Mouse (Mus musculus): ENCODE results near the gene Gtdc1.

Gtdc1 gene

DNA sequence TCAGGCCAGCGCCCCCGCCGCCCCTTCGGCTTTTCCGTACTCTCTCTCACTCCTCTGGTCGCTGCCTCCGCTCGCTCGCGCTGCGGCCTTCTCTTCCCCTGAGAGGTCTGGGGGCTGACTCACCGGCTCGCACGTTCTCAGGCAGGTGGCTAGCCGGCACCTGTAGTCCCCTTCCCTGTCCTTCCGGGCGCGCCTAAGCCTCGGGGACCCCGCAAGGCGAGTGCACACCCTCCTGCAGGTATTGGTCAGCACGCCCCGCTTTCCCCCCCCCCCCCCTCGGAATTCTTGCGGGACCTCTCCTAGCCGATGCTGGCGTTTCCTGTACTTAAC is at the start of gene Gtdc1:
Gene Gtdc1 (minus strand): TSS at position 176 of the 330 bp plus-strand sequence.
- no peak for DNase-seq (ENCODE audit: low read depth, low spot score)

DNA sequence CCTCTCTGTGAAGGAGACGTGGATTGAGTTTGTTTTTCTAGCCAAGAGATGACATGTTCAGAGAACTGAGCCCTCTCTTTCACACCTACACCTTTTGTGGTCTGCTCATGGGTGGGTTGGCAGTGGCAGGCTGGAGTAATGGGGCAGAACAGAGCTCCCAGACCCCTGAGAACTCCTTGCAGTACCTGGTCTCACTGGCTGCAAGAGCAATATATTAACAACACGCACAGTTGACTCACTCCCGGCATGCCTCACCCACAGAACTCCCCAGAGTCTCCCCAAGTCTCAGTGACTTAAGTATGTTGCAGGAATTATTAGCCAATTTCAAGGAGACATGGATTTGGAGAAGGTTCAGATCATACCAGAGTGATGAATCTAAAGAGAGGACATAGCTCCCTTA is 49.6 kb upstream of the Gtdc1 start:
- peak; percentile 37 for DNase-seq (ENCODE audit: low read depth, low spot score)

DNA sequence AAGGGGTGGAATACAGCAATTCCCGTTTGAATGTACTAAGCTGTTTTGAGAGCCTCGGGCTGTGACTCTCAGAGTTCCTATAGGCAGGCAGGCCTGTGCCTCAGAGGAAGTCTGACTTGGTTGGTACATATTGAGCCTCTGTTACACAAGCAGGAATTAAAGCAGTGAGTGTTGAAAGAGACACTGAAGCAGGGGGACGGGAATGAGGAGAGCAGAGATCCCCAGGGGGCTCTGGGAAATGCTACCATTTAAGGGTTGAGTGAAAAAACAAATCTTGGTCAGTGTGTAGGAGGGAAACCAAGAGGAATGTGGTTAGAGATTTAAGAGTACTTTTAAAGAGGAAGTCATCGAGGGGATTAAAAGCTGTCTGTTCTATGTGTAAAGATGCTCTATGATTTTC is 49.0 kb upstream of the Gtdc1 start:
- DNase-seq (ENCODE audit: low read depth, low spot score), result no peak

DNA sequence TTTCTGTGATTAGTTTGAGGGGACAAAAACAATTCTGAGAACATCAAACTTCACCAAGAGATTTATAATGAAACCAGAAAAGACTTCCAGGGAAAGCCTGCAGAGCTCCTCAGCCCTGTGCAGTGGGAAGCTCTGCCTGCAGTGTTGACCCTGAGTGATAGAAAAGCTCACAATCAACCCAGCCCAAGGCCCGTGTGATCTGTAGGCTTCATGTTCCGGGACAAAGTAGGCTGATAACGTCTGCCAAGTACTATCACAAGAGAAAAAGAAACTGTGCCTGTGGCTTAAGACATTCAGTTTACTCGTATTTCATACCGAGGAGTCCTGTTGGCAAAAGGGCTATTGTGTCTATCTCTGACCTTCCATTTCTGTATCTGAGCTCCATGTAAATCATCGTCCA is 46.4 kb upstream of the Gtdc1 start:
- DNase-seq (ENCODE audit: low read depth, low spot score), result no peak

DNA sequence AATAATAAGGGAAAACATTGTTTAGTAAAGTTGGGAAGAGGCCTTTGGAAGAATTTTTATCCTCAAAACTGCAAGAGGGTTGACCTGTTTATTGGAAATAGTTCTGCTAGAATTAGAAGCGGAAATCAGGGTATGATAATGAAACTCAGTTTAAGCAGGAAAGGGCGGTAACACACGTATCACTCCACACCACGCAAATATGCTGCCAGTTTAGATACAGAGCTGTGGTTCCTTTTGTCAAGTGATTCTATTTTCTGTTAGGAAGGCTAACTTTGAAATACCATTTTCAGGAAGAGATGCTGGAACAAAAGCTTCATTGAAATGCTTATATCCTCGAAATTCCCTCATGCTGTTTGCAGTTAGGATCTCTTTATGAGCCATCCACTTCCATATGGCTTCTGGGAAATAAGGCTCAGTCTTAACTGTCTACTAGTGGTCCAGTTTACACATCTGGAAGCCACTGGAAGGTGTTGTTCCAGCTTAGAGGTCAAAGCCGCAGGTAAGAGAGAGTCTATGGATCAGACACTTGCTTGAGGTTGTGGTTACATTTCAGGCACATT is 42.7 kb upstream of the Gtdc1 start:
- DNase-seq (ENCODE audit: low read depth, low spot score), result no peak

DNA sequence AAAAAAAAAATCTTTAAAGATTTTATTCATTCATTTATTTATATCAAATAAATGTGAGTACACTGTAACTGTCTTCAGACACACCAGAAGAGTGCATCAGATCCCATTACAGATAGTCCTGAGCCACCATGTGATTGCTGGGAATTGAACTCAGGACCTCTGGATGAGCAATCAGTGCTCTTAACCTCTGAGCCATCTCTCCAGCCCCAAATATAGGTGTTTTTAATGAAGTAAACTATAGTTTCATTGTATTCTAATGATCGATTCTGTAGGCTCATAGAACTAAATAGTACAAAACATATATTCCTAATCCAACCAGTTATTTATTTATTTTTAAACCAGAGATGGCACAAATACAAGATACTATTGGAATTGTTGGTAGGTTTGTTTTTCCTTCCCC is 42.2 kb upstream of the Gtdc1 start:
- no peak for DNase-seq (ENCODE audit: low read depth, low spot score)

DNA sequence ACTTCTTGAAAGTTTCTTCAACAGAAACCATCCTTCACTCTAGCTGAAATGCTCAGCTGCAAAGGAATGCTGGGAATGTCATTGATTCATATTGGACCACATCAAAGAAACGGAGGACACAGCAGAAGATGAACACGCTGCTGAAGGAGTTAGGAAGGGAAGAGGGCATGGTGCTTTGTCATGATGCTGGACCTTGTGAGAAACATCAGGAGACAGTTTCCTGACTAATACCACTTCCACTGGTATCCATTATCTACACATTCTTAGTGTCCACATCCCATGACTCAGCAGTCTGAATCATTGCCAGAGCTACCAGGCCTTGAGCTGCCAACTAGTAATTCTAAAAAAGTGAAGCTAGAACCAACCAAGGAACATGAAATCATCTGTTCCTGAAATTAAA is 41.8 kb upstream of the Gtdc1 start:
- no peak for DNase-seq (ENCODE audit: low read depth, low spot score)

DNA sequence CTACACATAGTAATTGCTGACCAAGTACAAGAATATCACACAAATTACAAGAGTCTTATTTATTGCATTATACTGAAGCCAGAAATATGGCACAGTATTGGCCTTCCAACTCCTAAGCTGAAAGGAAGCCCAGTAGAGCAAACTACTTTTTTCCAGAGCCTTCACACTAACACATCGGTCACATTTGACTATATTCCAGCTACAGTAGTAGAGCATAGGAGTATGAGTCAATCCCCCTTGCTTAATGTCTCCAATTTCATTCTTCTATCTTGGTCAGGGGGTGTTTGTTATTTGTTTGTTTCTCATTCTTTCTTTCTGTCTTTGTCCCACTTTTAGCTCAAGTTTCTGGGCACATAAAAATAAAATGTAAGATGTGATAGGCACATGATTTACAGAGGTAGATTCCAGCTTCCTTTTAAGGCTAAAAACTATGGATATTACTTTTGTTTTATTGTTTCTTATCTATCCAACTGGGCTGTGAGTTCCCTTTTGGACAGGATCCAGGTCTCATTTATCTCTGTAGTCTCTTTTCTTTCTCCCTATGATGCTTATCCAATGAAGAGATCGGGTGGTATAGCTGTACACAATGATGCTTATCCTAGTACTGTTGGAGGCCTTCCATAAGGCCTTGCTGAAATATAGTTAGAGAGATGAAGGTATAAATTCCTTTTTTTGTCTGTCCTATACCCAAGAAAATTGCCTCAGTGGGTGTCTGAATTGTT is 38.5 kb upstream of the Gtdc1 start:
- no peak for DNase-seq (ENCODE audit: low read depth, low spot score)

DNA sequence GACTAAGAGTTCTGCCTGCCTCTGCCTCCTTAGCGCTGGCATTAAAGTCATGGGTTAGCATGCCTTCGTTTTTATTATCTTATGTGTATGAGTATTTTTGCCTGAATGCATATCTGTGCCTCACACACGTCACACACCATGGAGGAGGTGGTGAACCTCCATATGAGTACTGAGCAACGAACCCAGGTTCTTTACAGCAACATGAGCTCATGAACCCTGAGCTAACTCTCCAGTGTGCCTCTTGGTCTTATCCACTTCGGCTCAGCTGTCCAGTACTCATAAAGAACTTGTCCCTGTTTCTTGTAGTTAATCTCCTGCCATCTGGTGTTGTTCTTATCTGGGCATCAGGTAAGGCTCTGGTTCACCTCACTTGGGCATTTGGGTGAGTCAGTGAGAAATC is 35.2 kb upstream of the Gtdc1 start:
- DNase-seq (ENCODE audit: low read depth, low spot score), result no peak

DNA sequence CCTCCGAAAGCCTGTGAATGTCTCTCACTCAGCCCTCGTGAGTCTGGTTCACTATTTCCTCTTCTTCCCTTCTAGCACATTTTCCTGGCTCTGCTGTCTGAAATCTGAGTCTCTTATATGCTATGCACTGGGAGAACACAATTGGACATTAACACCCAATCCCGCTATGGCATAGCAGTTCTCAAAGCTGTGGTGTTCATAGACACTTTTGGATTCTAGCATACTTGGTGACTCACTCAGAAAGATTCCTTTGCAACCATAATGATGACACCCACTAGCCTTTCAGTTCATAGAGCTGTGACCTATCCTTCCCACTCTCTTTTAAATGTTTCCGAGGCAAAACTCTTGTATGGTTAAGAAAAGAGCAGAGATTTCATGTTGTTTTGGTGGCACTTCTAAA is 33.7 kb upstream of the Gtdc1 start:
- no peak for DNase-seq (ENCODE audit: low read depth, low spot score)

DNA sequence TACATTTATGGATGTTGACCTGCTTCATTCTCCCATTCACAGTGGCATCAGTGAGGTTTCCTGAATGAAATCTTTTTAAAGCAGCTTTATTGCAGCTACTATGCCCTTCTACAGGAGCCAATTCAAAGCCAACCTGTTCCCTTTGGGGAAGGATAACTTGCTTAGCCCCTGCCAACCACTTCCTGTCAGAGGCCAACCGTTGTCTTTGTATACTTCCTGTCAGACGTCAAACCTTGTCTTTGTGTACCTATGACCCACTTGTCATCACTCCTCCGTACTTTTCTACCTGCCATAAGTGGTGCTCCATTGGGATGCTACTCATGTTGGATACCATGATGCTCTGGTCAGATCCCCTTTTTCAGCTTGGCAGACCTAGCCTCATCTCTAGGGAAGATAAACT is 33.1 kb upstream of the Gtdc1 start:
- no peak for DNase-seq (ENCODE audit: low read depth, low spot score)

DNA sequence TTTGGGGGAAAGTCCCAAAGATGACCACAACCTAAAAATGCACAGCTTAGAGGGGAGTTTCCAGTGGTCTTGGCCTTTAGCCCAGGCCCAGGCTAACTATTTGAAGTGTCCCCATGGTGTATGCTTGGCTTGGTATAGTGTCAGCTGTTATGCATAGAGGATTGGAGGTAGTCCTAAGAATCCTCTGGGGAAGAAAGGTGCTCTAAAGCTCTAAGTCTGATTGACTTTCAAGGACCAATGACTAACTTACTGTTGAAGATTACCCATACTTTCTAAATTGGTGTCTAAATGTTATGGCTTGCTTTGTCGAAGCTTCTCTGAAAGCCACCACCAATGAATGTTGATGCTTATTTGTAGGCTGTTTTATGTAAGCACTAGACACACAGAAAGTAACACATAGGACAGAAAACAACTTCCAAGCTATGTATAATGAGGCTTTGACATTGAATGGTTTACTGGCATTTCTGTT is 29.9 kb upstream of the Gtdc1 start:
- DNase-seq (ENCODE audit: low read depth, low spot score), result no peak

DNA sequence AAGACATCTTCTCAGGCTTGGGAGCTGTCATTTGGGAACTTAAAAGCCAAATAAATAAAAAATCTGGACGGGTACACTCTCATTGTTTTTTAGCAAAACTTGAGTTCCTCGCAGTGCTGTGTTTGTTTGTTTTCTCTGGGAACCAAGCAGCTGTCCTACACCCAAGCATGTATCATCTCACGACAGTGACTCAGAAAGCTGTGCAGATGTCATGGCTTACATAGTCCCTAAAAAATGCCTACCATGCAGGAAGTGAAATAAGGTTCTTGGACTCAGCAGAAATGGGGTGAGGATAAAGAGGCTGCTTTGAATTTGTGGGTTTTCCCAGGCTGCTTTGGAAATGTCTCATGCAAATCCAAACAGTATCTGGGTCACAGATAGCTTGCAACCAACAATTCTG is 28.8 kb upstream of the Gtdc1 start:
- DNase-seq (ENCODE audit: low read depth, low spot score), result peak; percentile 78

DNA sequence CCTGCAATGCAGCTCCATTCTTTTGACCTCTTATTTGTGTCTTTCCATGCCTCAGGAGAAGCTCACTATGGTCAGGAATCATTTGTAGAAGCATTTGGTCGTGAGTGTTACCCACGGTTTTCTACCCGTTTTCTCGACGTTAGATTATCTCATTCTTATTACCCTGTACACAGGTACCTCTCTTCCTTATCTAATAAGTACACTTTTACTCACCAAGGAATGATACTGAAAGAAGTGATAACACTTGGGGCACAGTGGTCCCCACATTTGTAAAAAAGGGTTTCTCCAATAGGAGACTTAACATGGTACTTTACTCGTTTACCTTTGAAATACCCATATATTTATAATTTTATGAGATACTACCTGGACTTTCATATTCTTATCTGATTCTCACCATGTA is 28.0 kb upstream of the Gtdc1 start:
- no peak for DNase-seq (ENCODE audit: low read depth, low spot score)

DNA sequence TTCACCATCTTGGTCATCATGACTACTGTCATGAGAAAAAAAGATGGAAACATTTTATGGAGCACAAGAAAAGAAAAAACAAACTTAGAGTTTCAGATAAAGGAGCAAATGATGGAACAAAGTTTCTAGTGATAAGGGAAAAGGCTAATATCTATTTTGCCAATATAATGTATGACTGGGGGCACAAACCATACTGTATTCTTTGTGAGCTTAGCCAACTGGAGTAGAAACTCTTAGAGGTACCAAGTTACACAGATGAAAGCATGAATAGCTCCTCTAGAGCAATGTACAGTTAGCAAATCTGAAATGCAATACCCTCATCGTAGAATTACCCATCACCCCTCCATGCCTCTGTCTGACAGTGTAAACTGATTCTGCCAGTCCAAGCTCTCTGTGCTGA is 26.7 kb upstream of the Gtdc1 start:
- DNase-seq (ENCODE audit: low read depth, low spot score), result no peak

DNA sequence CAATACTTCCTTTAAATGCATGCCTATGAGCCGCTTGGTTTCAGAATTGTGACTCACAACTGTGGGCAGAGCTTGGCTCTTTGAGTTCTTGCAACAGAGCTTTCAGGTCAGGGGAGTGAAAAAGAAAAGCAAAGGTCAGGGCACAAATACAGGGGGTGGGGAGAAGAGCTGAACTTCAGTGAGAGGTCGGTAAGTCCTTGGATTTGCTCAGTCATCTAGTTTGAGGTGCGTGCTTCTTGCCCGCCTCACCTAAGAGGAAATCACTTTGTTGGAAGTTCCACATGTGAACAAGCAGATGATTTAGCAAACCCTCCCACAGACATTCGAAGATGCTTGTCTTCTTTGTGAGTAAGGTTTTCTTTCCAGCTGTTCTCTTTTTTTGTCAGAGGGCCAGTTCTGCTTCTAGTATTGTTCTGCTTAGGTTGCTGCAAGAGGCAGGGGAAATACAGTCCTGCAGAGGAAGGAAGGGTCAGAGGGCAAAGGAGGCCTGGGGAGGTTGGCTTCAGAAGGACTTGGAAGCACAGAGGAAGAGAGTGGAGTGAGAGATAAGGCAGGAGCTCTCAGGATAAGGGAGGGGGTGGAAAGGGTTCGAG is 25.5 kb upstream of the Gtdc1 start:
- DNase-seq (ENCODE audit: low read depth, low spot score), result no peak

DNA sequence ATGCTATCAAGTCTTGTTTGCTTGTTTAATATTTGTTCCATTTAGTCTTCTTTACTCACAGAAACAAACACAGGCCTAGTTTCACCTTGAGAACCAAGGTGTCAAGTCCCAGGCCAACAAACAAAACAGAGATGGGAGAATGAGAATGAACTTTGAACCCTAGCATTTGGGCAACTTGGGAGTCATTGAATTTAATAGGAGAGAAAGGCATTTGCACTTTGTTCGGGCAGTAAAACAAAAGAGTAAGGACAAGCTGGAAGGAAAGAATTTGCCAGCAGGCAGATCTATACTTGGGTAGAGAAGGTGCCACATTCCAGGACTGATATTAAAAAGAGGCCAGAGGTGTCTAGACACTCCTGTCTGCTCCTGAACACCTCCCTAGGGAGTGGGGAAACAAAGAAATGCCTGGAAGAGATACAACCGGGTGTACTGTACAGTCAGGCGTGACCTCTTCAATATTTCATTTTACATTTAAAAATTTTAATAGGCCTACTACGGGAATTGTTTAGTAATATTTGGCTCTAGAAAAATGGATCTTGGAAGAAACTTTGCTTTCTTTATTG is 24.3 kb upstream of the Gtdc1 start:
- no peak for DNase-seq (ENCODE audit: low read depth, low spot score)

DNA sequence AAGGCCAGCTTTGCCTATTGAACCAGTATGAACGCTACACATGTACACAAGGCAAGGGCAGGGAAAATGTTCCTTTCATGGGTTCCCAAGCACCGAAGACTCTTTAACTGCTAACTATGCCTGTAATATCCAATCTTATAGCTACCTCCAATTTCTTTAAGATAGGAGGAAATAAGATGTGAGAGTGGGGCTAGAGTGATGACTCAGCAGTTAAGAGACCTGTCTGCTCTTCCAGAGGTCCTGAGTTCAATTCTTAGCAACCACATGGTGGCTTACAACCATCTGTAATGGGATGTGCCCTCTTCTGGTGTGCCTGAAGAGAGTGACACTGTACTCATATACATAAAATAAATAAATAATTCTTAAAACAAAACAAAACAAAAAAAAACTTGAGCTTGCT is 17.2 kb upstream of the Gtdc1 start:
- DNase-seq (ENCODE audit: low read depth, low spot score), result no peak

DNA sequence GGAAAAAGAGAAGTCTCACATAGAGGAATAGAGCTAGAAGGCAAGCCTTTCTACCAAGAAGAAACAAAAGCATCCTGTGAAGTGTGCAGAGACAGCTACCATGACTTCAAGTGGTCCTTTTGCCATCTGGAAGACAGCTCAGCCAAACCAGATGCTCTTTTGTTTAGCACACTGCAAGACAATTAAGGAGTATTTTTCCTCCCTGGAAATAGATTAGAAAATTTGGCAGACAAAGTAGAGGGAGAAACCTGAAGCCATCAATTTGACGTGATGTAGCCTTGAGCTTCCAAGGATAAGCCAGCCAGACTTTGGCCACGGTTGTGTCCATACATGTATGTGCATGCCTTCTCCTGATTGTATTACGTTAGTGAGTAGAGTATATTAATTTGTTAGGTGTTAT is 3.5 kb upstream of the Gtdc1 start:
- DNase-seq (ENCODE audit: low read depth, low spot score), result no peak

DNA sequence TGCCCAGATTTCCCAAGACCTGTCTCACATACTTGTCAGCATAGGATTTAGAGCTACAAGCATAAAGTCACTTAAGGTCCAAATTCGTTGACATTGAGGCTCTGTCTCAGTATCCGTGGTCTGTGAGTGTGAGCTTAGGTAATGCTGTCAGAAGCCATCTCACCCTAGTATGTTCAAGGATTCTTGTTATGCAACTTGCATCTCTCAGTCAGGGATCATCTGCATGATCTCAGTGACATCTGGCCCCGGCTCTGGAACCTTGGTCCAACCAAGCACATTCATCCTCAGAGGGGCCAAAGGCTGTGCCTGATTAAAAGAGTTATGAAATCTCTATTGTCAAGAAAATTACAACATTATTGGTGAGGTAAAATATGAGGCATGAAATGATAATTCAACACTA is 1.2 kb upstream of the Gtdc1 start:
- DNase-seq (ENCODE audit: low read depth, low spot score), result peak; percentile 77

DNA sequence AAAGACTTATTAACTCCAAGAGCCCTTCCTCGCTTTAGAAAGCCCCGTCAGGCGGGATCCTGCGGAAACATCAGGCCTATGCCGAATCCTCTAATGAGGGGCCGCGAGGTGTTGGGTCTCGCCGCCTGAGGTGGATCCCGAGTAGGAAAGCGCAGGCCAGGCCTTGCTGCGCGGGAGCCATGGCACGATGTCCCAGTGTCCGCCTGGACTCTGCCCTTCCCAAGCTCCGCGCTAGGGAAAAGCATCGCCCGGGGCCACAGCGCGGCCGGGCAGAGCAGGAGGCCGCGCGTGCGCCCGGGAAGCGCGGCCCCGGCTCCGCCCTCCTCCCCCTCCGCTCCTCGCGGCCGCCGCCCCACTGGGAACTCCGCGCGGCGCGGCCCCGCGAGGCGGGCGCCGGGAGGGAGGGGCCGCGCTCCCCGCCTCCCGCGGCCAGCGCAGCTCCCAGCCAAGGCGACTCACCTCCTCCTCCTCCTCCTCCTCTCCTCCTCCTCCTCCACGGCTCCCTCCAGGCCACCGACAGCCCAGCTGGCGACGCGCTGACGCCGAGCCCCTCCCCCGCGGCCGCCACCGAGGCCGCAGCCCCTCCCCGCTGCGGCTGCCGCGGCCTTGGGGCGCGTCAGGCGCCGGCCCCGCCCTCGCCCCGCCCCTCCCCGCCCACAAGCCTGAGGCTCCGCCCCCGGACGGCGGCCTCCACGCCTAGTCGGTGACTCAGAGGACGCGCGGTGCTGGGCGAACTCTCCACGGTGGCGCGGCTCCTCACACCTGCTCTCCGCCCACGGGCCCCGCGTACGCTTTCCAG is 575 bp downstream of the Gtdc1 start:
- DNase-seq (ENCODE audit: low read depth, low spot score), result peak; percentile 96

DNA sequence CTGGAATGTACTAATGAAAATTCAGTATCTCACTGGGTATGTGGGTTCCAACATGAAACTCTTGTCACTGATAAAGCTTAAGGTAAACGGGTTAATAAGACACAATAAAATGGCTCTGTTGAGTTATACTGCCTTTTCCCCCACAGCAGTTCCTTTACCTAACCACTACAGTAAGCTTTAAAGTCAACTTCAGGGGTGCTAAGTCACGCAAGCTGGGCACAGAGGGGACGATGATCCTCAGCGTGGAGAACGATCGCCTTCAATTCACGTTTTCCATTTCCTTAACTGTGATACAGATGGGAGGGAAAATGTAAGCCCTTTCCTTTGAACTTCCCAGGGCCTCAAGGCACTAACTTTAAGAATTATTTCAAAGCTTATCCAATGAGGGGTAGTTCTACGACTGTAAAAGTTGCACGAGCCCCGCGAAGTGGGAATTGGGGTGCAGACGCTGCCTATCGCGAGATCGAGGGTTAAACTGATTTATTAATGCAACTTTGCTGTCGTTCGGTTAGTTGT is 1.2 kb downstream of the Gtdc1 start:
- no peak for DNase-seq (ENCODE audit: low read depth, low spot score)
